Mouse (Mus musculus) myocyte (in vitro differentiated cells): ENCODE measurements around the gene Gm15448.
"Not testable (repeated sequence)": the region's sequence is repeated elsewhere in the genome, so short reads cannot be mapped to it uniquely, and the experiment has no call there.

Source experiments
- CEBPB ChIP-seq: IDR thresholded peaks from 2 replicates; pipeline ENCODE4 v1.6.1; 2011; ENCODE audit warnings: mild to moderate bottlenecking, moderate library complexity; ENCODE audit not compliant: poor library complexity, insufficient read depth, severe bottlenecking
- E2F4 ChIP-seq: IDR thresholded peaks from one replicate; pipeline ENCODE4 v1.6.1; 2011; ENCODE audit warnings: mild to moderate bottlenecking, control low read depth, moderate library complexity; ENCODE audit not compliant: insufficient read depth
- MAX ChIP-seq: IDR thresholded peaks from one replicate; pipeline ENCODE4 v1.6.1; 2011; ENCODE audit warnings: low read depth, mild to moderate bottlenecking, control low read depth
- MYOG ChIP-seq, 3 experiments: IDR thresholded peaks; one replicate each; pipeline ENCODE4 v1.6.1; 2011; ENCODE audit warnings: control low read depth in 2 of 3, low read depth in 2 of 3, mild to moderate bottlenecking in 2 of 3; ENCODE audit not compliant: insufficient read length in 2 of 3, control insufficient read depth in 1 of 3, insufficient read depth in 1 of 3
- POLR2A ChIP-seq: IDR thresholded peaks from one replicate; pipeline ENCODE4 v1.6.1; 2011; ENCODE audit warnings: low read depth, mild to moderate bottlenecking, control low read depth, moderate library complexity; ENCODE audit not compliant: insufficient read length
- POLR2AphosphoS2 ChIP-seq: IDR thresholded peaks from one replicate; pipeline ENCODE4 v1.6.1; 2011; ENCODE audit warnings: low read depth, control low read depth; ENCODE audit not compliant: insufficient read length
- REST ChIP-seq: IDR thresholded peaks from one replicate; pipeline ENCODE4 v1.6.1; 2011; ENCODE audit warnings: mild to moderate bottlenecking, control low read depth, moderate library complexity; ENCODE audit not compliant: insufficient read depth, insufficient read length
- SRF ChIP-seq: IDR thresholded peaks from one replicate; pipeline ENCODE4 v1.6.1; 2011; ENCODE audit warnings: low read depth; ENCODE audit not compliant: control insufficient read depth, insufficient read length
- TCF12 ChIP-seq: IDR thresholded peaks from one replicate; pipeline ENCODE4 v1.6.1; 2011; ENCODE audit warnings: mild to moderate bottlenecking, control low read depth; ENCODE audit not compliant: poor library complexity, insufficient read depth, severe bottlenecking
- TCF3 ChIP-seq: IDR thresholded peaks from one replicate; pipeline ENCODE4 v1.6.1; 2011; ENCODE audit warnings: low read depth, control low read depth; ENCODE audit not compliant: insufficient read length
- USF1 ChIP-seq: IDR thresholded peaks from one replicate; pipeline ENCODE4 v1.6.1; 2011; ENCODE audit warnings: low read depth, mild to moderate bottlenecking, control low read depth, moderate library complexity

DNA sequence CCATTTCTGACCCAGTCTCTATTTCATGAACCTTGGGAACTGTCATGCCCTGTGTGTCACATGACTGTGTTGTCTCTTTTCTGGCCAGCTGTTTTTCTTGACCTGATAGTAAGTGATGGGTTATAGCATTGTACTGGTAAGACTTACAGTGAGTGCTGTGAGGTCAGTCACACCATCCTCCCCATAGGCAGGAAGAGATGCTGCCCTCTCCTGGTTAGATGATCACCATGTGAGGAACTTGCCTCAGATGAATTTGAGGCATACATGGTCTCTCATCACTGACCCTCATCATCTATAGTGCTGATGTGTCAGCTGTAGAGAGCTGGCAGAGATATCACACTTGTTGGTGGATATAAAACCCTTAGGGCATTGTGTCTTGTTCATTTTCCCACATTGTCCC is 13.6 kb downstream of the Gm15448 start:
- not testable (repeated sequence) for TF ChIP-seq POLR2A; E2F4; MAX; USF1; POLR2AphosphoS2; CEBPB; REST; TCF12; MYOG (IDR thresholded peaks at IDR 0.05; ENCODE audit: control insufficient read depth in 1 of 3, insufficient read depth in 1 of 3, insufficient read length in 2 of 3, low read depth in 2 of 3); SRF; TCF3
